Mouse (Mus musculus): ENCODE results near the gene Smad5. TPM values are rescaled to one million over a fixed set of nuclear protein-coding genes. Genes with fewer than 3 reads are reported as not detected.
A peak's percentile ranks its signal among the peaks of the same experiment; 100 is the strongest.

Gene Smad5
- total RNA-seq, 2 experiments from 2014 or later: 30.6 to 30.7 TPM

GRCm38 (mm10) chr13:56751774-56752173 lies 49.0 kb downstream of the Smad5 start:
- DNase-seq: no peak
- intact Hi-C loops (cut with DNase I): no loop called here

GRCm38 (mm10) chr13:56752474-56753191 lies 49.8 kb downstream of the Smad5 start:
- intact Hi-C loops (cut with DNase I): no loop called here
- no peak for DNase-seq

- DNase-seq: no peak
- intact Hi-C loops (cut with DNase I): no loop called here
Observed at GRCm38 (mm10) chr13:56753192-56753951, 50.6 kb downstream of the Smad5 start, which contains the start of gene Gm45623. Gene Gm45623, minus strand, starts transcription at chr13:56753827.

- DNase-seq: peak in 1 of 2 experiments; percentile 30
- intact Hi-C loops (cut with DNase I): loop anchor here (5.0 kb wide), 1 partner anchor 99 kb away; no protein-coding TSS in a partner anchor
Observed at GRCm38 (mm10) chr13:56755871-56756270, 53.1 kb downstream of the Smad5 start.

GRCm38 (mm10) chr13:56757201-56757600 lies 54.4 kb downstream of the Smad5 start:
- intact Hi-C loops (cut with DNase I): loop anchor here (5.0 kb wide), 1 partner anchor 100 kb away; no protein-coding TSS in a partner anchor
- DNase-seq: no peak

GRCm38 (mm10) chr13:56758492-56758891 lies 55.7 kb downstream of the Smad5 start:
- intact Hi-C loops (cut with DNase I): loop anchor here (1.0 to 5.0 kb wide), 3 partner anchors 101 to 283 kb away; no protein-coding TSS in a partner anchor
- DNase-seq: peak; percentile 79 to 82

- intact Hi-C loops (cut with DNase I): no loop called here
- DNase-seq: no peak
Observed at GRCm38 (mm10) chr13:56762446-56763229, 59.8 kb downstream of the Smad5 start.

GRCm38 (mm10) chr13:56765284-56766032 lies 62.6 kb downstream of the Smad5 start:
- intact Hi-C loops (cut with DNase I): no loop called here
- no peak for DNase-seq

GRCm38 (mm10) chr13:56766211-56766610 lies 63.4 kb downstream of the Smad5 start:
- no peak for DNase-seq
- intact Hi-C loops (cut with DNase I): no loop called here

GRCm38 (mm10) chr13:56769431-56769830 lies 66.6 kb downstream of the Smad5 start:
- intact Hi-C loops (cut with DNase I): no loop called here
- no peak for DNase-seq

- DNase-seq: no peak
- intact Hi-C loops (cut with DNase I): no loop called here
Observed at GRCm38 (mm10) chr13:56770136-56770578, 67.3 kb downstream of the Smad5 start.

- no peak for DNase-seq
- intact Hi-C loops (cut with DNase I): no loop called here
Observed at GRCm38 (mm10) chr13:56770786-56771185, 68.0 kb downstream of the Smad5 start.

- no peak for DNase-seq
- intact Hi-C loops (cut with DNase I): no loop called here
Observed at GRCm38 (mm10) chr13:56772592-56772991, 69.8 kb downstream of the Smad5 start.

GRCm38 (mm10) chr13:56773262-56773870 lies 70.6 kb downstream of the Smad5 start:
- intact Hi-C loops (cut with DNase I): no loop called here
- no peak for DNase-seq

- intact Hi-C loops (cut with DNase I): no loop called here
Observed at GRCm38 (mm10) chr13:56774304-56774703, 71.5 kb downstream of the Smad5 start.

GRCm38 (mm10) chr13:56780746-56781469 lies 78.1 kb downstream of the Smad5 start:
- no peak for DNase-seq
- intact Hi-C loops (cut with DNase I): no loop called here

More at GRCm38 (mm10) chr13:56774304-56774703, 71.5 kb downstream of the Smad5 start:
- no peak for DNase-seq

- intact Hi-C loops (cut with DNase I): no loop called here
- no peak for DNase-seq
Observed at GRCm38 (mm10) chr13:56781697-56782096, 78.9 kb downstream of the Smad5 start.

GRCm38 (mm10) chr13:56782621-56783020 lies 79.8 kb downstream of the Smad5 start:
- no peak for DNase-seq
- intact Hi-C loops (cut with DNase I): no loop called here

GRCm38 (mm10) chr13:56790683-56791082 lies 87.9 kb downstream of the Smad5 start:
- intact Hi-C loops (cut with DNase I): no loop called here
- no peak for DNase-seq

Measured in heart, postnatal 36 days (tissue).